Comparison of ENCODE assay signal across 10 mouse cellular contexts in the genomic region with DNA sequence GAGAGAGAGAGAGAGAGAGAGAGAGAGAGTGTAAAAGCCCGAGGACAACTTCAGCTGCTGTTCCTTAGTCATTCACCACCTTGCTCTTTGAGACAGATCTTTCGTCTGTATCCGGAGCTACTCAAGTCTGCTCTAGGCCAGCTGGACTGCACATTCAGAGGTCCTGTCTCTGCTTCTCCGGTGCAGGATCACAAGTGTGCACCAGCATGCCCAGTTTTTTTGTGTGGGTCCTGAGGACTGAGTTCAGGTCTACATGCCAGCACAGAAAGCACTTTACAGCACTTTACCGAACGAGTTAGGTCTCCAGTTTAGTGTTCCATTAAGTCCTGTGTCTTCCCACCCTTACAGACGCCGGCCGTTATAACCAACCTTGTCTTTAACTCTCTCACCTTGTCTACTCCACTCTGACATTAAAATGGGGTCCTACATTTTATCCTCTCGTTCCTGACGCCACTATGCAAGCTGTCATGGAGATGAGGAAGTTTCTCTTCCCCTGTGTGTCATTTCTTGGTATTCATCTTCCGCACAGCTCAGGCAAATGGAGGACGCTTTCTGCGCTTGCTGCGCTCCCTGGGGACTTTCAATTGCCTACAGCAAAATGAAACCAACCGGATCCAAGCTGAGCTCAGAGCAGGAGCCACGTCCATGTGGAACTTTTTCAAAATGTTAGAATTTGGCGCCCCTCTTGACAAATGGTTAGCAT.
DNase-seq lines count a peak whose midpoint lies in the region; ATAC-seq and TF ChIP-seq lines count a peak whose summit lies in the region.
"Had no signal": no experiment of that assay in that cellular context is flagged by ENCODE, and none has a peak within 500 bp of the region (broad histone marks: within the 10 kb centered on the region; RNA-seq: fewer than 3 reads in every experiment).

No protein-coding gene starts in this region.

- no peak overlapping the region for H3K9ac ChIP-seq in kidney, embryonic 15.5 days
- H3K9ac ChIP-seq in kidney, embryonic 16.5 days (replicated peaks; ENCODE audit: low read length): no peak overlapping the region
- no peak overlapping the region for H3K9ac ChIP-seq in midbrain, postnatal 0 days (replicated peaks; ENCODE audit: low read length, poor library complexity, severe bottlenecking)
- H3K9ac ChIP-seq: midbrain, embryonic 12.5 days had no signal

- H3K27ac ChIP-seq in gastrocnemius, adult 2 months: peak overlapping the region; percentile 71
- peak overlapping the region; percentile 45; the same call in 1 of the 2 replicates for H3K27ac ChIP-seq in kidney, embryonic 15.5 days
- H3K27ac ChIP-seq in kidney, embryonic 16.5 days (ENCODE audit: low read length): no peak overlapping the region
- no peak overlapping the region for H3K27ac ChIP-seq in midbrain, postnatal 0 days (ENCODE audit: low read depth, low read length)
- H3K27ac ChIP-seq: midbrain, embryonic 12.5 days had no signal

- no peak for DNase-seq in gastrocnemius, adult 2 months
- DNase-seq in gastrocnemius, postnatal 36 days: no peak
- peak; percentile 64 for DNase-seq in A20 (ENCODE audit: low read depth, low spot score)
- DNase-seq in midbrain, postnatal 0 days (ENCODE audit: low spot score): no peak
- no peak for DNase-seq in left cerebral cortex, adult 11 months (ENCODE audit: low spot score)
- DNase-seq: adrenal gland, adult 8-10 months had no signal

- WGBS in kidney, embryonic 15.5 days: 74% methylated on average over 18 of the region's 18 CpGs
- WGBS in kidney, embryonic 16.5 days: 72% methylated on average over 18 of the region's 18 CpGs
- WGBS in midbrain, postnatal 0 days: 67% methylated on average over 18 of the region's 18 CpGs

- no peak for ATAC-seq in kidney, embryonic 15.5 days (replicated peaks; ENCODE audit: low FRiP score)
- ATAC-seq in kidney, embryonic 16.5 days (ENCODE audit: low FRiP score, low TSS enrichment): no peak
- no peak for ATAC-seq in midbrain, postnatal 0 days (ENCODE audit: low FRiP score)
- no peak for ATAC-seq in erythroblast, adult 5-6 weeks (replicated peaks; ENCODE audit: low FRiP score, poor library complexity, severe bottlenecking)

- H3K4me3 ChIP-seq in gastrocnemius, adult 2 months: peak overlapping the region; percentile 71
- H3K4me3 ChIP-seq in kidney, embryonic 15.5 days (replicated peaks): no peak overlapping the region
- H3K4me3 ChIP-seq in kidney, embryonic 16.5 days (ENCODE audit: low read length): no peak overlapping the region
- H3K4me3 ChIP-seq in midbrain, postnatal 0 days (ENCODE audit: low read depth, low read length): no peak overlapping the region
- H3K4me3 ChIP-seq: midbrain, embryonic 12.5 days had no signal

- no peak overlapping the region for H3K4me2 ChIP-seq in kidney, embryonic 15.5 days
- H3K4me2 ChIP-seq in kidney, embryonic 16.5 days (replicated peaks; ENCODE audit: low read depth, low read length): no peak overlapping the region
- H3K4me2 ChIP-seq in midbrain, postnatal 0 days (ENCODE audit: low read depth, low read length, poor library complexity, severe bottlenecking): peak overlapping the region; percentile 9; the same call in 1 of the 2 replicates
- H3K4me2 ChIP-seq: midbrain, embryonic 12.5 days had no signal

- H3K4me1 ChIP-seq in kidney, embryonic 15.5 days: peaks cover 18% of the 10 kb centered on the region
- peaks cover 14% of the 10 kb centered on the region for H3K4me1 ChIP-seq in kidney, embryonic 16.5 days (ENCODE audit: insufficient read depth, low read length)
- H3K4me1 ChIP-seq in midbrain, postnatal 0 days (ENCODE audit: insufficient read depth, low read length): no peaks in the 10 kb centered on the region

- H3K9me3 ChIP-seq in kidney, embryonic 15.5 days (replicated peaks): no peaks in the 10 kb centered on the region
- H3K9me3 ChIP-seq in kidney, embryonic 16.5 days (ENCODE audit: low read length): no peaks in the 10 kb centered on the region
- H3K9me3 ChIP-seq in midbrain, postnatal 0 days (ENCODE audit: low read length): no peaks in the 10 kb centered on the region
- H3K9me3 ChIP-seq: midbrain, embryonic 12.5 days had no signal

- no peaks in the 10 kb centered on the region for H3K27me3 ChIP-seq in kidney, embryonic 15.5 days
- no peaks in the 10 kb centered on the region for H3K27me3 ChIP-seq in kidney, embryonic 16.5 days (ENCODE audit: insufficient read depth, low read length)
- H3K27me3 ChIP-seq in midbrain, postnatal 0 days (ENCODE audit: insufficient read depth, low read length): no peaks in the 10 kb centered on the region
- H3K27me3 ChIP-seq: midbrain, embryonic 12.5 days had no signal

- H3K36me3 ChIP-seq in kidney, embryonic 15.5 days: no peaks in the 10 kb centered on the region
- no peaks in the 10 kb centered on the region for H3K36me3 ChIP-seq in kidney, embryonic 16.5 days (ENCODE audit: insufficient read depth, low read length)
- no peaks in the 10 kb centered on the region for H3K36me3 ChIP-seq in midbrain, postnatal 0 days (ENCODE audit: insufficient read depth, low read length)
- H3K36me3 ChIP-seq: midbrain, embryonic 12.5 days had no signal

- intact Hi-C loops in gastrocnemius, adult 2 months (cut with DNase I): no loop called here
- intact Hi-C loops in gastrocnemius, postnatal 36 days (cut with DNase I): no loop called here

- no peak for TF ChIP-seq CTCF in gastrocnemius, adult 2 months (IDR thresholded peaks at IDR 0.05)
- TF ChIP-seq CTCF in midbrain, postnatal 0 days (IDR thresholded peaks at IDR 0.05): no peak

Comparison
In these comparisons a context has a peak if more than half of its experiments do, and no peak if none do; other contexts are left out.
1. H3K27ac ChIP-seq: peak in gastrocnemius, adult 2 months (single experiment) and kidney, embryonic 15.5 days (single experiment); none in kidney, embryonic 16.5 days (single experiment) and midbrain, postnatal 0 days (single experiment).